Mouse (Mus musculus): ENCODE results near the gene Dnajc19. TPM values are rescaled to one million over a fixed set of nuclear protein-coding genes. Genes with fewer than 3 reads are reported as not detected.

Gene Dnajc19
- polyA plus RNA-seq, 1 experiment from 2014 or later, result 167 TPM

DNA sequence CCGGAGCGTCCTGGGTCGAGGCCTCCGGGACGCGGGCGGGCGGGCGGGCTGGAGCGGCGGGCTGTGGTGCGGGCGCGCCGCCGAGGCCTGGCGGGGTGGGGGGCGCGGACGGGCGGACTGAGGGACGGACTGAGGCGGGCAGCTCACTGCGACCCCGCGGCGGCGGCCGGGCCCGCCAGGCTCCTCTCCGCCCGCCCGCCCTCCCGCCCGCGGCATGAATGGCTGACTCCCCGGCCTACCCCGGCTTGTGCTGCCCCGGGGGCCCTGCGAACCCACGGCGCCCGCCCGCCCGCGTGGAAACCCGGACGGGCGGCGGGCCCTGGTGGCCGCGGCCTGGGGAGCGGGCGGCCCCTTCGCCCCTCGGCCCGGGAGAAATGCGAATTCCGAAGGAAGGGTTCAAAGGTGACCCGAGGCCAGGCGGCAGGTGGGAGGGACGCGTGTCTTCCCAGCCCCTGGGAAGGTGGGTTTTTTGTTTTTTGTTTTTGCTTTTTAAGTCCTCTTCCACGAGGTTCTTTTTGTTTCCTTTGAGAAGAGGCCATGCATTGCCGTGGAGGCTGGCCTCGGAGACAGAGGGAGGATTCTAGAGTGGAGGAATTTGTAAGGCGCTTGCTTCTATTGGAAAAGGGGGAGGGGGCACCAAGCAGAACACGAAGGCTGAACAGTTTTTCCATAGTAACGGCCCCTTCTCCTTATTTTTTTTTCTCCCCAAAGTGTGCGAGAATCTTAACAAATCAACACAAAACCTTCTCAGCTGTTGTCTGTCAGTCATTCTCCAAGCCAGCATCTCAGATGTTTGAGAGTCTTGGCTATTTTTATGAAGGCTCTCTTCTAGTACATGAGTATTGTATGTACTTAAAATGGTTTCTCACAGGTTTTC lies 60.5 kb downstream of the Dnajc19 start:
- Histone ChIP-seq H3K9me3 (no peaks in the 10 kb centered on the region), H3K36me3 (0 out of 2 replicates have a peak, but pooled peaks cover 2% of the 10 kb centered on the region), H3K4me1 (peaks cover 13% of the 10 kb centered on the region), H3K27me3 (ENCODE audit: insufficient read depth, poor library complexity, severe bottlenecking) (no peaks in the 10 kb centered on the region), H3K27ac (peak overlapping the region; percentile 100), H3K4me3 (peak overlapping the region; percentile 91)
- no peak for DNase-seq (ENCODE audit: low spot score)
- WGBS, result under 1% methylated on average over 69 of the region's 70 CpGs

GRCm38 (mm10) chr3:34019540-34020381 lies 61.4 kb downstream of the Dnajc19 start, which contains the start of gene Fxr1:
Gene Fxr1, plus strand, starts transcription at chr3:34019943.
- peaks cover 13% of the 10 kb centered on the region for H3K4me1 ChIP-seq
- DNase-seq (ENCODE audit: low spot score), result peak; percentile 91
- WGBS, result 1% methylated on average over 64 of the region's 97 CpGs
- no peaks in the 10 kb centered on the region for H3K27me3 ChIP-seq (ENCODE audit: insufficient read depth, poor library complexity, severe bottlenecking)
- H3K27ac ChIP-seq, result peak within 1 kb of the TSS; percentile 100
- 0 out of 2 replicates have a peak, but pooled peaks cover 2% of the 10 kb centered on the region for H3K36me3 ChIP-seq
- no peaks in the 10 kb centered on the region for H3K9me3 ChIP-seq
- peak within 1 kb of the TSS; percentile 91 for H3K4me3 ChIP-seq

DNA sequence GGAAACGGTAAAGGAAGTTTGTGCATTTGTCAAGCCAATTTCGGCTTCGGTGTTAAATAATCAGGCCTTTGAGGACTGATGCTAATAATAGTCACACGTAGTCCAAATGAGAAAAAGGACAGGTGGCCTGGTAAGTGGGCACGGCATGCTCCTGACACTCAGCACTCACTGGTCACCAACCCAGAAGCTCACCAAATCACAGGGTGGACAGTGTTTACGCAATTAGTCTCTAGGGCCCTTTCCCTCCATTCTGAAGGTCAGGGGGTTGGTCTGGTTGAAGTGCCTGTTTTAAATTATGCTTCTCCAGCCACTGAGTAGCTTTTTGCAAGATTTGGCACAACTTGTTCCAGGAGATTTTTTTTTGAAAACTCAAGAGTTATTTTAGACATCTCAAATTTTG lies 72.9 kb downstream of the Dnajc19 start:
- Histone ChIP-seq H3K4me1 (peaks cover 18% of the 10 kb centered on the region), H3K36me3 (no peaks in the 10 kb centered on the region), H3K27ac (no peak overlapping the region), H3K4me3 (no peak overlapping the region), H3K9me3 (no peaks in the 10 kb centered on the region), H3K27me3 (ENCODE audit: insufficient read depth, poor library complexity, severe bottlenecking) (no peaks in the 10 kb centered on the region)
- WGBS, result 50% methylated on average over 6 of the region's 6 CpGs
- DNase-seq (ENCODE audit: low spot score), result peak; percentile 80

GRCm38 (mm10) chr3:34007611-34008010 lies 73.5 kb downstream of the Dnajc19 start:
- WGBS, result 73% methylated on average over 4 of the region's 4 CpGs
- H3K27me3 ChIP-seq (ENCODE audit: insufficient read depth, poor library complexity, severe bottlenecking), result no peaks in the 10 kb centered on the region
- H3K9me3 ChIP-seq, result no peaks in the 10 kb centered on the region
- H3K4me3 ChIP-seq, result no peak overlapping the region
- no peaks in the 10 kb centered on the region for H3K36me3 ChIP-seq
- peaks cover 18% of the 10 kb centered on the region for H3K4me1 ChIP-seq
- H3K27ac ChIP-seq, result peak overlapping the region; percentile 38; the same call in 1 of the 2 replicates
- no peak for DNase-seq (ENCODE audit: low spot score)

DNA sequence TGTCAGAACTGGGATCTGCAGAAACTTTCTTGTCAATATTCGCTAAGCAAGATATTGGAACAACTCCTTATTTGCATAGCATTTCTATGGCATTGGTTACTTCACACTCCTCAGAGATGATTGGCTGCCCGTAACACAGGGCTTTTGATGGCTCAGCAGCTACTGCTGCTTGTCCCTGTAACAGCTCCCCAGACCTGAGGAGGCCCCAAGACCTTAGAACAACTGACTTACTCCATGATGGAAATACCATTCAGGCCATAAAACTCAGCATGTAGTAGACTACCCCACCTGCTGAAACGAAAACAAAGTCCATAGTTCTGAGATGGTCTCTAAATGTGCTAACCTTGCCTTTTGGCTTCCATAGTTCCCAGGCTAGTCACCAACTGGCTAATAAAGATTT lies 74.3 kb downstream of the Dnajc19 start:
- 75% methylated on average over 3 of the region's 3 CpGs for WGBS
- H3K4me1 ChIP-seq, result peaks cover 18% of the 10 kb centered on the region
- DNase-seq (ENCODE audit: low spot score), result no peak
- H3K36me3 ChIP-seq, result no peaks in the 10 kb centered on the region
- no peak overlapping the region for H3K4me3 ChIP-seq
- H3K27me3 ChIP-seq (ENCODE audit: insufficient read depth, poor library complexity, severe bottlenecking), result no peaks in the 10 kb centered on the region
- no peaks in the 10 kb centered on the region for H3K9me3 ChIP-seq
- H3K27ac ChIP-seq, result no peak overlapping the region

- Histone ChIP-seq H3K4me3 (no peak overlapping the region), H3K9me3 (no peaks in the 10 kb centered on the region), H3K27ac (no peak overlapping the region), H3K4me1 (peaks cover 18% of the 10 kb centered on the region), H3K36me3 (no peaks in the 10 kb centered on the region), H3K27me3 (ENCODE audit: insufficient read depth, poor library complexity, severe bottlenecking) (no peaks in the 10 kb centered on the region)
- WGBS, result 67% methylated on average over 2 of the region's 2 CpGs
- DNase-seq (ENCODE audit: low spot score), result no peak
Measured at GRCm38 (mm10) chr3:34006301-34006700, 74.8 kb downstream of the Dnajc19 start.

Other genes starting within 250 kb of the Dnajc19 start
- 1.6 and 2.3 TPM in 2 replicates for gene Ccdc39, start 237.0 kb downstream of the Dnajc19 start, polyA plus RNA-seq (2016; fragmentation: Nextera tagmentation; extraction: Ambion mirVana)
- 67.7 and 70.5 TPM in 2 replicates for gene Fxr1, start 61.4 kb downstream of the Dnajc19 start, polyA plus RNA-seq (2016; fragmentation: Nextera tagmentation; extraction: Ambion mirVana)